Mouse (Mus musculus) G1E (cell line): ENCODE measurements around the gene Klhl2. TPM values are rescaled to one million over a fixed set of nuclear protein-coding genes. Genes with fewer than 3 reads are reported as not detected.

Experiments used
- ATAC-seq: 2 replicates; pipeline ENCODE4 v1.8.0; 2016; ENCODE audit warnings: mild to moderate bottlenecking; ENCODE audit not compliant: insufficient number of reproducible peaks, poor library complexity, low FRiP score, severe bottlenecking; ENCODE audit errors: extremely low read depth
- DNase-seq: peaks from one replicate; pipeline ENCODE4 v3.0.0; 2012; ENCODE audit warnings: low spot score
- H3K27me3 ChIP-seq: 2 replicates; pipeline ENCODE4 v1.6.1; 2012; ENCODE audit warnings: mild to moderate bottlenecking, low read length, inconsistent platforms; ENCODE audit not compliant: insufficient read depth
- H3K36me3 ChIP-seq: replicated peaks from 2 replicates; pipeline ENCODE3; 2012; ENCODE audit warnings: mild to moderate bottlenecking, inconsistent platforms
- H3K4me1 ChIP-seq: 2 replicates; pipeline ENCODE4 v1.6.1; 2012; ENCODE audit warnings: low read depth, low read length, inconsistent platforms, mixed read lengths; ENCODE audit not compliant: insufficient read depth
- H3K4me3 ChIP-seq: 2 replicates; pipeline ENCODE4 v1.5.1; 2012; ENCODE audit warnings: low read depth, mild to moderate bottlenecking, inconsistent platforms, low read length, moderate library complexity, mixed read lengths
- H3K9me3 ChIP-seq: replicated peaks from 2 replicates; pipeline ENCODE4 v1.6.1; 2012; ENCODE audit warnings: inconsistent platforms
- CTCF ChIP-seq: IDR thresholded peaks from 2 replicates; pipeline ENCODE4 v1.5.1; 2012; ENCODE audit warnings: low read depth, low read length, inconsistent platforms, mixed read lengths
- GATA1 ChIP-seq: IDR thresholded peaks from 2 replicates; pipeline ENCODE4 v1.6.1; 2012; ENCODE audit warnings: borderline replicate concordance, low read length, inconsistent platforms, mixed read lengths
- GATA2 ChIP-seq: IDR thresholded peaks from 2 replicates; pipeline ENCODE4 v1.6.1; 2012; ENCODE audit warnings: low read depth, low read length, inconsistent platforms, borderline replicate concordance
- POLR2AphosphoS5 ChIP-seq: IDR thresholded peaks from 2 replicates; pipeline ENCODE4 v1.6.1; 2012; ENCODE audit warnings: low read depth, low read length, inconsistent platforms; ENCODE audit not compliant: insufficient replicate concordance
- TAL1 ChIP-seq: conservative IDR thresholded peaks from 2 replicates; pipeline ENCODE4 v1.6.1; 2012; ENCODE audit warnings: low read depth, low read length, inconsistent platforms, mixed read lengths
- polyA plus RNA-seq: library from polyadenylated mRNA; stranded (reverse); fragments of >175 nt; gene quantifications from 2 replicates; pipeline ENCODE4 v1.2.3, GENCODE M21; 2012
- total RNA-seq, 2 experiments: library from RNA; stranded (forward) in 1 of 2; stranded (reverse) in 1 of 2; fragments of 200-1000 nt in 1 of 2; fragments of >200 nt in 1 of 2; fragmentation: Nextera tagmentation in 1 of 2; gene quantifications; 2 replicates each; pipeline ENCODE4 v1.2.3; 2014 to 2017

Klhl2 gene
- total and polyA plus RNA-seq, 3 experiments = 4.2 to 14.2 (median 8.6) TPM

- no peak overlapping the region for H3K4me3 ChIP-seq
- H3K4me1 ChIP-seq = no peaks in the 10 kb centered on the region
- H3K27me3 ChIP-seq = no peaks in the 10 kb centered on the region
- DNase-seq = no peak
- TF ChIP-seq GATA2 (no peak), TAL1 (no peak), CTCF (no peak), GATA1 (no peak), POLR2AphosphoS5 (no peak)
- H3K9me3 ChIP-seq = no peaks in the 10 kb centered on the region
- ATAC-seq = no peak
- H3K36me3 ChIP-seq = no peaks in the 10 kb centered on the region
Observed at GRCm38 (mm10) chr8:64870218-64870617, 20.4 kb upstream of the Klhl2 start.

GRCm38 (mm10) chr8:64849091-64849896 lies 523 bp downstream of the Klhl2 start:
- Histone ChIP-seq H3K4me1 (peaks cover 30% of the 10 kb centered on the region), H3K36me3 (peaks cover 2% of the 10 kb centered on the region), H3K4me3 (peak overlapping the region; percentile 86), H3K9me3 (no peaks in the 10 kb centered on the region), H3K27me3 (peaks cover 13% of the 10 kb centered on the region)
- TF ChIP-seq POLR2AphosphoS5 (no peak), TAL1 (no peak), GATA2 (no peak), CTCF (no peak), GATA1 (no peak)
- ATAC-seq (0 out of 2 replicates have a peak, but pooled peaks have one; percentile 24), DNase-seq (peak; percentile 13)

GRCm38 (mm10) chr8:64848245-64848785 lies 1.5 kb downstream of the Klhl2 start:
- TF ChIP-seq GATA1 (no peak), POLR2AphosphoS5 (no peak), TAL1 (no peak), CTCF (no peak), GATA2 (no peak)
- peaks cover 30% of the 10 kb centered on the region for H3K4me1 ChIP-seq
- H3K27me3 ChIP-seq = peaks cover 5% of the 10 kb centered on the region
- H3K9me3 ChIP-seq = no peaks in the 10 kb centered on the region
- peaks cover 2% of the 10 kb centered on the region for H3K36me3 ChIP-seq
- ATAC-seq (no peak), DNase-seq (no peak)
- H3K4me3 ChIP-seq = no peak overlapping the region

GRCm38 (mm10) chr8:64847650-64848049 lies 2.2 kb downstream of the Klhl2 start:
- Histone ChIP-seq H3K9me3 (no peaks in the 10 kb centered on the region), H3K27me3 (peaks cover 3% of the 10 kb centered on the region; the same call in 1 of the 2 replicates), H3K4me3 (no peak overlapping the region), H3K36me3 (peaks cover 2% of the 10 kb centered on the region), H3K4me1 (peaks cover 30% of the 10 kb centered on the region)
- DNase-seq (no peak), ATAC-seq (no peak)
- no peak for TF ChIP-seq CTCF
- TF ChIP-seq GATA1 = no peak
- TF ChIP-seq POLR2AphosphoS5 = no peak
- no peak for TF ChIP-seq GATA2
- no peak for TF ChIP-seq TAL1

- Histone ChIP-seq H3K4me1 (peaks cover 30% of the 10 kb centered on the region), H3K9me3 (no peaks in the 10 kb centered on the region), H3K36me3 (peaks cover 2% of the 10 kb centered on the region), H3K27me3 (peaks cover 3% of the 10 kb centered on the region; the same call in 1 of the 2 replicates), H3K4me3 (no peak overlapping the region)
- no peak for TF ChIP-seq CTCF
- no peak for TF ChIP-seq GATA2
- no peak for TF ChIP-seq POLR2AphosphoS5
- TF ChIP-seq GATA1 = no peak
- TF ChIP-seq TAL1 = no peak
- DNase-seq (no peak), ATAC-seq (no peak)
Observed at GRCm38 (mm10) chr8:64847241-64847640, 2.6 kb downstream of the Klhl2 start.

- Histone ChIP-seq H3K9me3 (no peaks in the 10 kb centered on the region), H3K36me3 (peaks cover 12% of the 10 kb centered on the region), H3K4me1 (peaks cover 30% of the 10 kb centered on the region), H3K27me3 (no peaks in the 10 kb centered on the region), H3K4me3 (no peak overlapping the region)
- TF ChIP-seq CTCF = no peak
- no peak for TF ChIP-seq GATA1
- TF ChIP-seq GATA2 = no peak
- no peak for TF ChIP-seq TAL1
- TF ChIP-seq POLR2AphosphoS5 = no peak
- no peak for DNase-seq
- no peak for ATAC-seq
Observed at GRCm38 (mm10) chr8:64845314-64845713, 4.5 kb downstream of the Klhl2 start.
